8 mouse cellular contexts compared by ENCODE assay signal in the genomic region with DNA sequence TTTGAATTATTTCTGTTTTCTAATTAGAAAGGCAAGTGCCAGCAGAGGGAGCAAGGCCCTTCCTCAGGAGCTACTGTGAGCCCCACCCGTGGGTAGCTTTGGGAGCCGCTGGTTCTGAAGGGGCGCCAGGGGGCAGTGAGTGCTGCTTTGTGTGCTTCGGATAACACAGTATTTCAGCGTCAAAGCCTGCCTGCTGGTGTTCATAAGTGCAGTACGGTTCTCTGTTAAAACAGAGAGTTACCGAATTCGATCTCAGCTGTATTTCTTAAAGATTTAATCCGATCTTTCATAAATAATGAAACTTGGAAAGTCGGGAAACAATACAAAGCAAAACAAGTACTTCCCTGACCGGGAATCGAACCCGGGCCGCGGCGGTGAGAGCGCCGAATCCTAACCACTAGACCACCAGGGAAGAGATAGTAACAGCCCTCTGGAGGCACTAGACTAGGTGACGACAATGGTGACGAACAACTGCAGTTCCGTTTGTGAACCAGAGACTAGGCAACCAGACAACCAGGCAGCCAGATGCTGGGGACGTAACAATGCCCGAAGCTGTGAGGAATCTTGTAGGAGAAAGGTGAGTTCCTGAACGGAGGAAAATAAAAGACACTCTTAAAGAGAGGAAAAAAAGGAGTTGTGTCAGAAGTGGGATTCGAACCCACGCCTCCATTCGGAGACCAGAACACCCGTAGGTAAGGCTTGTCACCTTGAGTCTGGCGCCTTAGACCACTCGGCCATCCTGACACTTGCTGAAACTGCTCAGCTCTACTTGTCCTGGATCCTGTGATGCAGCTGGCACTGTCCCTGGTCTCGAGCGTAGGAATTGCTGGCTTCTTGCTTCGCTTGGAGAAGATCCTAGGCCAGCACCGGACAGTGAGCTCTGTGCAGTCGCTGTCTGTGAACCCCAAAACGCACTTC. TPM values are rescaled to one million over a fixed set of nuclear protein-coding genes. Genes with fewer than 3 reads are reported as not detected.
A peak's percentile ranks its signal among the peaks of the same experiment; 100 is the strongest.
DNase-seq lines count a peak whose midpoint lies in the region; ATAC-seq and TF ChIP-seq lines count a peak whose summit lies in the region.

No protein-coding gene starts in this region.

- peaks cover 9% of the 10 kb centered on the region for H3K4me1 ChIP-seq in embryonic facial prominence, embryonic 14.5 days (ENCODE audit: control insufficient read depth, insufficient read depth, low read length)
- H3K4me1 ChIP-seq in heart, adult 2 months (ENCODE audit: control insufficient read depth, insufficient read depth, low read length) = peaks cover 4% of the 10 kb centered on the region; the same call in 1 of the 2 replicates
- peaks cover 20% of the 10 kb centered on the region for H3K4me1 ChIP-seq in limb, embryonic 13.5 days
- H3K4me1 ChIP-seq in midbrain, embryonic 16.5 days (ENCODE audit: control insufficient read depth, insufficient read depth, low read length) = peaks cover 10% of the 10 kb centered on the region

- H3K9ac ChIP-seq in embryonic facial prominence, embryonic 14.5 days (ENCODE audit: low read depth, low read length) = peak overlapping the region; percentile 64
- peak overlapping the region; percentile 76 for H3K9ac ChIP-seq in heart, adult 2 months (ENCODE audit: low read depth, low read length)
- peak overlapping the region; percentile 69 for H3K9ac ChIP-seq in limb, embryonic 13.5 days
- H3K9ac ChIP-seq in midbrain, embryonic 16.5 days (ENCODE audit: low read depth, low read length) = peak overlapping the region; percentile 67

- H3K27ac ChIP-seq in embryonic facial prominence, embryonic 14.5 days (replicated peaks; ENCODE audit: low read depth, low read length) = peak overlapping the region; percentile 94
- H3K27ac ChIP-seq in heart, adult 2 months = peak overlapping the region; percentile 85
- peak overlapping the region; percentile 92 for H3K27ac ChIP-seq in limb, embryonic 13.5 days
- peak overlapping the region; percentile 88 for H3K27ac ChIP-seq in midbrain, embryonic 16.5 days (ENCODE audit: low read length)

- H3K4me2 ChIP-seq in embryonic facial prominence, embryonic 14.5 days (ENCODE audit: low read depth, low read length) = peak overlapping the region; percentile 63
- peak overlapping the region; percentile 58 for H3K4me2 ChIP-seq in limb, embryonic 13.5 days (replicated peaks)
- peak overlapping the region; percentile 64 for H3K4me2 ChIP-seq in midbrain, embryonic 16.5 days (ENCODE audit: low read length)

- DNase-seq in 3T3-L1 (ENCODE audit: low read depth, low spot score) = peak; percentile 98
- peak; percentile 91 to 95 for DNase-seq in adrenal gland, postnatal 4 days (ENCODE audit: low spot score in 2 of 2)
- DNase-seq in embryonic facial prominence, embryonic 14.5 days (ENCODE audit: low spot score) = peak; percentile 98
- DNase-seq in heart, adult 2 months = peak; percentile 96 to 99
- peak; percentile 97 to 99 for DNase-seq in kidney, adult 8-10 months
- DNase-seq in spleen, postnatal 10 days (ENCODE audit: low spot score in 2 of 2) = peak; percentile 93 to 98

- H3K9me3 ChIP-seq in embryonic facial prominence, embryonic 14.5 days (ENCODE audit: control insufficient read depth, low read length) = no peaks in the 10 kb centered on the region
- no peaks in the 10 kb centered on the region for H3K9me3 ChIP-seq in limb, embryonic 13.5 days
- no peaks in the 10 kb centered on the region for H3K9me3 ChIP-seq in midbrain, embryonic 16.5 days (replicated peaks; ENCODE audit: control insufficient read depth, low read length, poor library complexity, severe bottlenecking)

- no peaks in the 10 kb centered on the region for H3K27me3 ChIP-seq in embryonic facial prominence, embryonic 14.5 days (replicated peaks; ENCODE audit: control insufficient read depth, insufficient read depth, low read length)
- H3K27me3 ChIP-seq in heart, adult 2 months (ENCODE audit: control insufficient read depth, insufficient read depth, low read length) = no peaks in the 10 kb centered on the region
- no peaks in the 10 kb centered on the region for H3K27me3 ChIP-seq in limb, embryonic 13.5 days
- no peaks in the 10 kb centered on the region for H3K27me3 ChIP-seq in midbrain, embryonic 16.5 days (ENCODE audit: control insufficient read depth, insufficient read depth, low read depth, low read length)

- WGBS in embryonic facial prominence, embryonic 14.5 days = under 1% methylated on average over 36 of the region's 36 CpGs
- WGBS in heart, adult 2 months = under 1% methylated on average over 36 of the region's 36 CpGs
- under 1% methylated on average over 36 of the region's 36 CpGs for WGBS in limb, embryonic 13.5 days
- under 1% methylated on average over 36 of the region's 36 CpGs for WGBS in midbrain, embryonic 16.5 days

- TF ChIP-seq EP300 in heart, adult 2 months (IDR thresholded peaks at IDR 0.05; ENCODE audit: insufficient read depth, low read depth, low read length) = peak; percentile 99

- no peaks in the 10 kb centered on the region for H3K79me2 ChIP-seq in heart, adult 2 months (replicated peaks; ENCODE audit: control insufficient read depth, insufficient read depth, low read length)

- H3K4me3 ChIP-seq in embryonic facial prominence, embryonic 14.5 days (ENCODE audit: low read depth, low read length) = peak overlapping the region; percentile 51
- H3K4me3 ChIP-seq in heart, adult 2 months = peak overlapping the region; percentile 43
- H3K4me3 ChIP-seq in limb, embryonic 13.5 days = peak overlapping the region; percentile 60
- H3K4me3 ChIP-seq in midbrain, embryonic 16.5 days (ENCODE audit: low read depth, low read length) = peak overlapping the region; percentile 63

- ATAC-seq in embryonic facial prominence, embryonic 14.5 days (ENCODE audit: low read depth) = peak; percentile 91
- ATAC-seq in limb, embryonic 13.5 days (ENCODE audit: low FRiP score, low read depth) = peak; percentile 90
- peak; percentile 91 for ATAC-seq in midbrain, embryonic 16.5 days

- peak; percentile 81 for TF ChIP-seq CTCF in heart, adult 2 months (IDR thresholded peaks at IDR 0.05)

- intact Hi-C loops in heart, adult 2 months (cut with DNase I) = loop anchor here (1.0 to 10.0 kb wide), 7 partner anchors 27 to 337 kb away; partner anchors contain the start of gene Cnot8

- no peaks in the 10 kb centered on the region for H3K36me3 ChIP-seq in embryonic facial prominence, embryonic 14.5 days (ENCODE audit: control insufficient read depth, insufficient read depth, low read length)
- H3K36me3 ChIP-seq in heart, adult 2 months (ENCODE audit: control insufficient read depth, insufficient read depth, low read length) = no peaks in the 10 kb centered on the region
- H3K36me3 ChIP-seq in limb, embryonic 13.5 days = no peaks in the 10 kb centered on the region
- no peaks in the 10 kb centered on the region for H3K36me3 ChIP-seq in midbrain, embryonic 16.5 days (ENCODE audit: control insufficient read depth, insufficient read depth, low read length)

- TF ChIP-seq POLR2A in heart, adult 2 months (IDR thresholded peaks at IDR 0.05; ENCODE audit: insufficient read depth, low read depth, low read length) = peak; percentile 48; the same call in 1 of the 2 replicates

RNA-seq across cellular contexts. Expression of gene Zfp692, which starts 4.8 kb away (rescaled TPM):
- 10 to 100 TPM; 13.4 to 15.0 TPM for total RNA-seq in adrenal gland, postnatal 4 days (2021)
- polyA plus RNA-seq in embryonic facial prominence, embryonic 14.5 days (2014; fragmentation: Nextera tagmentation; extraction: Ambion mirVana) = 14.2 and 14.7 TPM in 2 replicates
- 1 to 10 TPM; 3.1 to 4.4 TPM for total RNA-seq in heart, adult 2 months (2021)
- polyA plus RNA-seq in heart, adult 2 months (2012; rRNA removed) = 9.8 and 11.3 TPM in 2 replicates
- 26.7 and 26.8 TPM in 2 replicates for polyA plus RNA-seq in limb, embryonic 13.5 days (2015; fragmentation: Nextera tagmentation; extraction: Ambion mirVana)
- polyA plus RNA-seq in midbrain, embryonic 16.5 days (2015; fragmentation: Nextera tagmentation; extraction: Ambion mirVana) = 32.2 and 32.4 TPM in 2 replicates

RNA-seq across cellular contexts. Expression of gene 4930438A08Rik, which starts 27.5 kb away (rescaled TPM):
- under 1 TPM; 0.28 to 0.85 TPM for total RNA-seq in adrenal gland, postnatal 4 days (2021)
- 0.22 and 0.45 TPM in 2 replicates for polyA plus RNA-seq in embryonic facial prominence, embryonic 14.5 days (2014; fragmentation: Nextera tagmentation; extraction: Ambion mirVana)
- not detected for total RNA-seq in heart, adult 2 months (2021)
- not detected in 2 replicates for polyA plus RNA-seq in heart, adult 2 months (2012; rRNA removed)
- polyA plus RNA-seq in limb, embryonic 13.5 days (2015; fragmentation: Nextera tagmentation; extraction: Ambion mirVana) = 0.09 TPM in 1 of 2 replicates, not detected in the other
- not detected in 2 replicates for polyA plus RNA-seq in midbrain, embryonic 16.5 days (2015; fragmentation: Nextera tagmentation; extraction: Ambion mirVana)

RNA-seq across cellular contexts. Expression of gene Zfp672, which starts 28.0 kb away (rescaled TPM):
- total RNA-seq in adrenal gland, postnatal 4 days (2021) = 10 to 100 TPM; 45.8 to 49.7 TPM
- 42.3 TPM in 2 replicates for polyA plus RNA-seq in embryonic facial prominence, embryonic 14.5 days (2014; fragmentation: Nextera tagmentation; extraction: Ambion mirVana)
- total RNA-seq in heart, adult 2 months (2021) = 10 to 100 TPM; 41.9 to 48.7 TPM
- 33.8 and 38.4 TPM in 2 replicates for polyA plus RNA-seq in heart, adult 2 months (2012; rRNA removed)
- 32.6 and 38.8 TPM in 2 replicates for polyA plus RNA-seq in limb, embryonic 13.5 days (2015; fragmentation: Nextera tagmentation; extraction: Ambion mirVana)
- 37.1 and 40.2 TPM in 2 replicates for polyA plus RNA-seq in midbrain, embryonic 16.5 days (2015; fragmentation: Nextera tagmentation; extraction: Ambion mirVana)

RNA-seq across cellular contexts. Expression of gene Sh3bp5l, which starts 28.4 kb away (rescaled TPM):
- total RNA-seq in adrenal gland, postnatal 4 days (2021) = 10 to 100 TPM; 47.4 to 54.1 TPM
- 23.2 and 27.3 TPM in 2 replicates for polyA plus RNA-seq in embryonic facial prominence, embryonic 14.5 days (2014; fragmentation: Nextera tagmentation; extraction: Ambion mirVana)
- 10 to 100 TPM; 28.4 to 33.9 TPM for total RNA-seq in heart, adult 2 months (2021)
- polyA plus RNA-seq in heart, adult 2 months (2012; rRNA removed) = 22.8 and 30.4 TPM in 2 replicates
- polyA plus RNA-seq in limb, embryonic 13.5 days (2015; fragmentation: Nextera tagmentation; extraction: Ambion mirVana) = 35.7 and 36.9 TPM in 2 replicates
- 52.4 and 53.2 TPM in 2 replicates for polyA plus RNA-seq in midbrain, embryonic 16.5 days (2015; fragmentation: Nextera tagmentation; extraction: Ambion mirVana)

Comparison
In these comparisons a context has a peak if more than half of its experiments do, and no peak if none do; other contexts are left out.
1. Peak in every context shown above with its lines: DNase-seq, ATAC-seq, H3K4me3 ChIP-seq and H3K27ac ChIP-seq.